Mouse (Mus musculus) CH12.LX (cell line): ENCODE measurements around the gene Zfp787. TPM values are rescaled to one million over a fixed set of nuclear protein-coding genes. Genes with fewer than 3 reads are reported as not detected.

ENCODE experiments used
- DNase-seq: peaks from one replicate; pipeline ENCODE4 v3.0.0-alpha.2; 2013; ENCODE audit errors: extremely low read depth
- H3K27ac ChIP-seq: 2 replicates; pipeline ENCODE4 v1.5.1; 2012; ENCODE audit warnings: low read depth, mild to moderate bottlenecking, control low read depth, moderate library complexity; ENCODE audit not compliant: insufficient read depth
- H3K27me3 ChIP-seq: replicated peaks from 2 replicates; pipeline ENCODE3; 2012; ENCODE audit warnings: inconsistent platforms
- H3K36me3 ChIP-seq, 2 experiments: replicated peaks in 1 of 2; 2 replicates each; pipeline versions ENCODE3 to v1.6.1; 2012; ENCODE audit warnings: inconsistent platforms in 1 of 2, low read length in 1 of 2, mild to moderate bottlenecking in 1 of 2, mixed read lengths in 1 of 2, moderate library complexity in 1 of 2; ENCODE audit not compliant: control insufficient read depth in 1 of 2, insufficient read depth in 1 of 2
- H3K4me1 ChIP-seq, 2 experiments: 2 replicates each; pipeline ENCODE4 v1.6.1; 2012; ENCODE audit warnings: inconsistent platforms in 1 of 2, moderate library complexity in 1 of 2; ENCODE audit not compliant: insufficient read depth in 2 of 2, control insufficient read depth in 1 of 2
- H3K4me2 ChIP-seq: 2 replicates; pipeline ENCODE4 v1.6.1; 2012; ENCODE audit warnings: low read depth, mild to moderate bottlenecking, control low read depth; ENCODE audit not compliant: poor library complexity, insufficient read depth, severe bottlenecking
- H3K4me3 ChIP-seq, 3 experiments: fragments of 150-350 bp in 1 of 3; sonication (generic) in 1 of 3; replicated peaks in 1 of 3; 2 replicates each; pipeline versions ENCODE3 to v1.5.1; 2011 to 2012; ENCODE audit warnings: low read depth in 2 of 3, low read length in 2 of 3, mild to moderate bottlenecking in 2 of 3, moderate library complexity in 2 of 3, control low read depth in 1 of 3, improper control_type of control experiment in 1 of 3, inconsistent platforms in 1 of 3, mixed read lengths in 1 of 3; ENCODE audit not compliant: poor library complexity in 1 of 3
- H3K79me2 ChIP-seq: replicated peaks from 2 replicates; pipeline ENCODE4 v1.6.1; 2012; ENCODE audit warnings: mild to moderate bottlenecking, moderate library complexity; ENCODE audit not compliant: control insufficient read depth, poor library complexity, insufficient read depth, severe bottlenecking; ENCODE audit errors: extremely low read depth
- H3K9ac ChIP-seq: 2 replicates; pipeline ENCODE4 v1.6.1; 2012; ENCODE audit warnings: low read depth, mild to moderate bottlenecking, control low read depth, moderate library complexity; ENCODE audit not compliant: insufficient read depth
- H3K9me3 ChIP-seq: replicated peaks from 2 replicates; pipeline ENCODE3; 2012; ENCODE audit warnings: low read length, inconsistent platforms, mixed read lengths
- BHLHE40 ChIP-seq: IDR thresholded peaks from 2 replicates; pipeline ENCODE4 v1.6.1; 2011; ENCODE audit warnings: mild to moderate bottlenecking, low read depth, low read length, improper control_type of control experiment
- CHD2 ChIP-seq: IDR thresholded peaks from 2 replicates; pipeline ENCODE4 v1.6.1; 2011; ENCODE audit warnings: low read length, improper control_type of control experiment
- GABPA ChIP-seq: IDR thresholded peaks from 2 replicates; pipeline ENCODE4 v1.6.1; 2012; ENCODE audit warnings: low read depth, low read length, improper control_type of control experiment, inconsistent platforms; ENCODE audit not compliant: insufficient replicate concordance
- JUND ChIP-seq: conservative IDR thresholded peaks from 2 replicates; pipeline ENCODE4 v1.6.1; 2011; ENCODE audit warnings: low read depth, low read length, improper control_type of control experiment
- MAX ChIP-seq: IDR thresholded peaks from 2 replicates; pipeline ENCODE4 v1.6.1; 2011; ENCODE audit warnings: low read length, improper control_type of control experiment
- MYC ChIP-seq: IDR thresholded peaks from 2 replicates; pipeline ENCODE4 v1.6.1; 2011; ENCODE audit warnings: low read depth, mild to moderate bottlenecking, improper control_type of control experiment, low read length
- NRF1 ChIP-seq: IDR thresholded peaks from 2 replicates; pipeline ENCODE4 v1.6.1; 2014; ENCODE audit warnings: low read depth, mild to moderate bottlenecking, inconsistent platforms, low read length, improper control_type of control experiment, moderate library complexity
- POLR2AphosphoS2 ChIP-seq: IDR thresholded peaks from 2 replicates; pipeline ENCODE4 v1.6.1; 2011; ENCODE audit warnings: low read depth, low read length, improper control_type of control experiment
- RAD21 ChIP-seq: IDR thresholded peaks from 2 replicates; pipeline ENCODE4 v1.6.1; 2011; ENCODE audit warnings: low read depth, mild to moderate bottlenecking, low read length, improper control_type of control experiment, moderate library complexity
- SIN3A ChIP-seq: IDR thresholded peaks from 2 replicates; pipeline ENCODE4 v1.6.1; 2012; ENCODE audit warnings: low read length, improper control_type of control experiment, inconsistent platforms
- TCF12 ChIP-seq: IDR thresholded peaks from 2 replicates; pipeline ENCODE4 v1.6.1; 2014; ENCODE audit warnings: low read depth, mild to moderate bottlenecking, inconsistent platforms, low read length, improper control_type of control experiment
- USF2 ChIP-seq: conservative IDR thresholded peaks from 2 replicates; pipeline ENCODE4 v1.6.1; 2011; ENCODE audit warnings: low read depth, low read length, improper control_type of control experiment
- ZC3H11A ChIP-seq: IDR thresholded peaks from 2 replicates; pipeline ENCODE4 v1.6.1; 2012; ENCODE audit warnings: low read depth, mild to moderate bottlenecking, inconsistent platforms, low read length, improper control_type of control experiment
- ZMIZ1 ChIP-seq: IDR thresholded peaks from 2 replicates; pipeline ENCODE4 v1.6.1; 2012; ENCODE audit warnings: low read depth, mild to moderate bottlenecking, inconsistent platforms, low read length, improper control_type of control experiment
- ZNF384 ChIP-seq: IDR thresholded peaks from 2 replicates; pipeline ENCODE4 v1.6.1; 2012; ENCODE audit warnings: low read depth, low read length, improper control_type of control experiment, inconsistent platforms
- dilution Hi-C: fragments of 300-500 bp; cut with MboI; formaldehyde crosslinking; loops from 2 replicates; pipeline ENCODE4 v1.14.3; 2020; ENCODE audit warnings: low sequenced_read_pairs; ENCODE audit not compliant: extremely low pct_unique_long_range_greater_than_20kb, extremely low pct_ligation_motif_present
- in situ Hi-C: fragments of 300-500 bp; cut with MboI; formaldehyde crosslinking; loops from 3 replicates; pipeline ENCODE4 v1.14.3; 2019; ENCODE audit warnings: low sequenced_read_pairs, low pct_ligation_motif_present, low pct_unique_long_range_greater_than_20kb, mixed read lengths
- polyA plus RNA-seq: library from polyadenylated mRNA; unstranded; fragments of >175 nt; gene quantifications from 2 replicates; pipeline ENCODE4 v1.2.1, GENCODE M21; 2012; ENCODE audit warnings: low read depth; ENCODE audit not compliant: insufficient read length
- total RNA-seq, 2 experiments: library from RNA; depleted of rRNA; stranded (reverse); fragments of 300-350 nt in 1 of 2; fragments of >200 nt in 1 of 2; gene quantifications; 2 replicates each; pipeline ENCODE4 v1.2.3; 2012 to 2014

Zfp787 gene
- total and polyA plus RNA-seq, 3 experiments = 19.0 to 28.3 (median 22.1) TPM

DNA sequence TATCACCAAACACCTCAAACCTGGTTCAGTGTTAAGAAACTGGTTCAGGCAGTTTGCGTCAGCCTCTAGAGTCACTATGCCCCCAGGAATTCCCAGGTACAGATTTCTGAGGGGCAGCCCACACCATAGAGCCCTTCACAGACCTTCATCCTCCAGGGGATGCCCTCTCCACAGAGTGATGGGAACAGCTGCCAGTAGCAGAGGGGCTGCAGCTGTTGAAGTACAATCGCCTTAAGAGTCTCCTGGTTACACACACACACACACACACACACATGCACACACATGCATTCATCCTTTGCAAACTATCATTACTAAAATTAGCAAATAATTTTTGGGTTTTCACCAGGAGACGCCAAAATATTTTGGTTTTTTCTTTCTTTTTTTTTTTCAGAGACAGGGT lies 3.8 kb upstream of the Zfp787 start:
- Histone ChIP-seq H3K27ac (no peak overlapping the region), H3K79me2 (peaks cover 6% of the 10 kb centered on the region), H3K9ac (no peak overlapping the region), H3K4me2 (no peak overlapping the region)
- dilution Hi-C loops (no loop called here), in situ Hi-C loops (no loop called here)
- no peak for DNase-seq
- TF ChIP-seq RAD21 = no peak
- no peak for TF ChIP-seq USF2
- TF ChIP-seq MYC = no peak
- TF ChIP-seq ZMIZ1 = no peak
- TF ChIP-seq CHD2 = no peak
- TF ChIP-seq GABPA = no peak
- no peak for TF ChIP-seq NRF1
- TF ChIP-seq ZC3H11A = no peak
- no peak for TF ChIP-seq JUND
- no peak for TF ChIP-seq POLR2AphosphoS2
- TF ChIP-seq, all 38 proteins: peak for 0
- Histone ChIP-seq H3K4me1 (peaks cover 0 to 22% of the 10 kb centered on the region in 2 experiments; a peak in 2 of 4 replicates), H3K9me3 (no peaks in the 10 kb centered on the region), H3K27me3 (no peaks in the 10 kb centered on the region), H3K36me3 (peaks cover 0 to 8% of the 10 kb centered on the region in 2 experiments), H3K4me3 (no peak overlapping the region)

DNA sequence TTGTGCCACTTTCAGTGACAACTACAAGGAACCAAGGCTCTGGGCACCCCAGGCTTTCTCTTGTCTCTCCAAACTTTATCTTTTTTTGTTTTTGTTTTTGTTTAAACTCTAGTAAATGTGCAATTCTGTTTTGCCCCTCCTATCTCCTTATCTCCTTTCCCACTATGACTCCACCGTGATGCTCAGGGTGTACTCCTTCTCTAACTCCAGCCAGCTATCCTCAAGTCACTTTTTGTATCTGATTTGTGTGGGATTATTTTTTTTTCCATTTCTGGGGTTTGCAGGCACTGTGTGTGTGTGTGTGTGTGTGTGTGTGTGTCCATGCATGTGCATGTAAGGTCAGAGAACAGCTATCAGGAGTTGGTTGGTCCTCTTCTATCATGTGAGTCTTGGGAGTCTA lies 1.7 kb upstream of the Zfp787 start:
- Histone ChIP-seq H3K9me3 (no peaks in the 10 kb centered on the region), H3K9ac (peak overlapping the region; percentile 97; the same call in 1 of the 2 replicates), H3K4me1 (peaks cover 11 to 43% of the 10 kb centered on the region in 2 experiments), H3K4me3 (no peak overlapping the region), H3K27me3 (no peaks in the 10 kb centered on the region), H3K4me2 (peak overlapping the region; percentile 95; the same call in 1 of the 2 replicates), H3K79me2 (peaks cover 27% of the 10 kb centered on the region), H3K27ac (no peak overlapping the region), H3K36me3 (peaks cover 0 to 14% of the 10 kb centered on the region in 2 experiments)
- DNase-seq = no peak
- in situ Hi-C loops (no loop called here), dilution Hi-C loops (no loop called here)
- TF ChIP-seq GABPA = no peak

DNA sequence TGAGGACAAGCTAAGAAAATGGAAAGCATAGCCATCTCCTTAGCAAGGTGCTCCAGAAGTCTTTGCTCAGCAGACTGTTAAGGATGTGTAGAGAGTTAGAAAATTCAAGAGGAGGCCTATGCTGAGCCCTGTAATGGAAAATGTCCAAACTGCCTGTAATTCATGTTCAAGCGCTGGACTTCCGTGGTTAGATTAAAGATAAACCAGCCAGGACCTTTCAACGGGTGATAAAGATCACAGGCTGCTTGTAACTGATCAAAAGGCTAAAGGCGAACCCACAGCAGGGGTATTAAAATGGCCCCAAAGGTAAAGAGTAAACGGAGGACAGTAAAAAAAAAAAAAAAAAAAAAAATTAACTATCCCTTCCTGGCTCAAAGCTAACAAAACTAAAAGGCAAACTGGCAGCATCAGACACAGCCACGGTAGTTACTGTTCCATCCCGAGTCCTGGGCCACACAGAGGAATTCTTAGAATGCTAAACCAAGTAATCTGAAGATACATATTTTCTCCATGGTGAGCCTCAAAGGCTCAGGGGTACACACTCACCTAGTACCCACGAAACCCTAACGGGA lies 1.2 kb upstream of the Zfp787 start:
- Histone ChIP-seq H3K4me3 (peak overlapping the region; percentile 60 to 94 (median 91)), H3K27me3 (no peaks in the 10 kb centered on the region)
- in situ Hi-C loops = no loop called here
- no peak for DNase-seq
- TF ChIP-seq JUND = no peak
- no peak for TF ChIP-seq USF2
- no peak for TF ChIP-seq SIN3A
- TF ChIP-seq BHLHE40 = no peak
- no peak for TF ChIP-seq MYC
- no peak for TF ChIP-seq POLR2AphosphoS2
- TF ChIP-seq TCF12 = no peak
- TF ChIP-seq ZNF384 = peak; percentile 38; the same call in 1 of the 2 replicates
- TF ChIP-seq MAX = no peak
- TF ChIP-seq, all 38 proteins: peak for 1
- Histone ChIP-seq H3K36me3 (peaks cover 0 to 12% of the 10 kb centered on the region in 2 experiments), H3K4me2 (peak overlapping the region; percentile 95), H3K9ac (peak overlapping the region; percentile 97), H3K4me1 (peaks cover 11 to 46% of the 10 kb centered on the region in 2 experiments), H3K79me2 (peaks cover 30% of the 10 kb centered on the region), H3K9me3 (no peaks in the 10 kb centered on the region), H3K27ac (no peak overlapping the region)
- dilution Hi-C loops = no loop called here
